Comparison of ENCODE assay signal across 8 mouse cellular contexts in genomic region chr10:13861115-13861909, GRCm38 (mm10). TPM values are rescaled to one million over a fixed set of nuclear protein-coding genes. Genes with fewer than 3 reads are reported as not detected.
DNase-seq lines count a peak whose midpoint lies in the region; ATAC-seq and TF ChIP-seq lines count a peak whose summit lies in the region.

No protein-coding gene starts in this region.

- WGBS in hindbrain, embryonic 14.5 days: 4% methylated on average over 11 of the region's 11 CpGs
- WGBS in stomach, postnatal 0 days: 32% methylated on average over 11 of the region's 11 CpGs

- peak overlapping the region; percentile 55 for H3K9ac ChIP-seq in hindbrain, embryonic 14.5 days
- no peak overlapping the region for H3K9ac ChIP-seq in stomach, postnatal 0 days (ENCODE audit: low read length)

- ATAC-seq in hindbrain, embryonic 14.5 days (ENCODE audit: low FRiP score): peak; percentile 83
- peak; percentile 67; the same call in 1 of the 2 replicates for ATAC-seq in stomach, postnatal 0 days (ENCODE audit: low FRiP score, low TSS enrichment)

- H3K4me1 ChIP-seq in embryonic fibroblast, embryonic 13.5 days (ENCODE audit: control insufficient read depth, insufficient read depth, low read length): peaks cover 6% of the 10 kb centered on the region
- peaks cover 9% of the 10 kb centered on the region; the same call in 1 of the 2 replicates for H3K4me1 ChIP-seq in hindbrain, embryonic 14.5 days (replicated peaks; ENCODE audit: control insufficient read depth, insufficient read depth, low read length)
- H3K4me1 ChIP-seq in stomach, postnatal 0 days (replicated peaks; ENCODE audit: control insufficient read depth, insufficient read depth): 0 out of 2 replicates have a peak, but pooled peaks cover 2% of the 10 kb centered on the region

- TF ChIP-seq EP300 in stomach, postnatal 0 days (optimal IDR thresholded peaks at IDR 0.05): no peak

- no peak for TF ChIP-seq CTCF in embryonic fibroblast, embryonic 13.5 days (IDR thresholded peaks at IDR 0.05; ENCODE audit: borderline replicate concordance, insufficient read depth, low read length)
- TF ChIP-seq CTCF in stomach, postnatal 0 days (IDR thresholded peaks at IDR 0.05; ENCODE audit: low read depth): no peak

- peak overlapping the region; percentile 76 for H3K27ac ChIP-seq in embryonic fibroblast, embryonic 13.5 days (ENCODE audit: insufficient read depth, low read length)
- H3K27ac ChIP-seq in hindbrain, embryonic 14.5 days: peak overlapping the region; percentile 66
- H3K27ac ChIP-seq in stomach, postnatal 0 days (replicated peaks): no peak overlapping the region

- peak; percentile 13 to 68 for DNase-seq in adrenal gland, adult (ENCODE audit: inconsistent age in 2 of 2, low spot score in 1 of 2)
- no peak for DNase-seq in adrenal gland, postnatal 10 days
- DNase-seq in hindbrain, embryonic 14.5 days (ENCODE audit: low spot score): peak; percentile 51
- peak; percentile 52 to 57 for DNase-seq in layer of hippocampus, postnatal 10 days (ENCODE audit: low spot score in 2 of 2)
- DNase-seq in lung, postnatal 25 days (ENCODE audit: low spot score): peak; percentile 31
- DNase-seq in stomach, postnatal 0 days (ENCODE audit: low spot score): peak; percentile 33
- DNase-seq in spleen, postnatal 14 days (ENCODE audit: low spot score in 2 of 2): no peak

- no peak overlapping the region for H3K4me3 ChIP-seq in embryonic fibroblast, embryonic 13.5 days (ENCODE audit: insufficient read depth, low read length)
- peak overlapping the region; percentile 18 for H3K4me3 ChIP-seq in hindbrain, embryonic 14.5 days (replicated peaks; ENCODE audit: low read length)
- no peak overlapping the region for H3K4me3 ChIP-seq in stomach, postnatal 0 days (ENCODE audit: low read depth, low read length)

- no peaks in the 10 kb centered on the region for H3K27me3 ChIP-seq in hindbrain, embryonic 14.5 days (ENCODE audit: control insufficient read depth, insufficient read depth, low read length)
- no peaks in the 10 kb centered on the region for H3K27me3 ChIP-seq in stomach, postnatal 0 days (ENCODE audit: control insufficient read depth, insufficient read depth, low read length)

- H3K36me3 ChIP-seq in hindbrain, embryonic 14.5 days (replicated peaks; ENCODE audit: control insufficient read depth, insufficient read depth): no peaks in the 10 kb centered on the region
- H3K36me3 ChIP-seq in stomach, postnatal 0 days (ENCODE audit: control insufficient read depth, insufficient read depth, low read length): no peaks in the 10 kb centered on the region

- no peaks in the 10 kb centered on the region for H3K9me3 ChIP-seq in hindbrain, embryonic 14.5 days (ENCODE audit: control insufficient read depth, low read length)
- no peaks in the 10 kb centered on the region for H3K9me3 ChIP-seq in stomach, postnatal 0 days (ENCODE audit: control insufficient read depth, low read length)

- 0 out of 2 replicates have a peak, but pooled peaks have one; percentile 26 for TF ChIP-seq POLR2A in embryonic fibroblast, embryonic 13.5 days (IDR thresholded peaks at IDR 0.05; ENCODE audit: low read depth, low read length)

- H3K4me2 ChIP-seq in hindbrain, embryonic 14.5 days (replicated peaks): peak overlapping the region; percentile 41
- no peak overlapping the region for H3K4me2 ChIP-seq in stomach, postnatal 0 days (replicated peaks; ENCODE audit: low read depth)

RNA-seq across cellular contexts. Expression of gene Aig1, which starts 7.5 kb away (rescaled TPM):
- 10 to 100 TPM; 23.7 to 24.6 TPM for total RNA-seq in adrenal gland, postnatal 10 days (2021)
- 38.1 and 40.8 TPM in 2 replicates for polyA plus RNA-seq in embryonic fibroblast, embryonic 13.5 days (2011; ENCODE audit: insufficient read length, low read depth, missing spikeins)
- polyA plus RNA-seq in hindbrain, embryonic 14.5 days (2014; fragmentation: Nextera tagmentation; extraction: Ambion mirVana): 93.6 and 95.4 TPM in 2 replicates
- total RNA-seq in layer of hippocampus, postnatal 10 days (2021): 10 to 100 TPM; 68.0 to 68.7 TPM
- polyA plus RNA-seq in stomach, postnatal 0 days (2015; fragmentation: Nextera tagmentation; extraction: Ambion mirVana): 33.3 and 36.9 TPM in 2 replicates

Comparison
In these comparisons a context has a peak if more than half of its experiments do, and no peak if none do; other contexts are left out.
1. DNase-seq: peak in adrenal gland, adult (2 of 2), hindbrain, embryonic 14.5 days (single experiment), layer of hippocampus, postnatal 10 days (2 of 2), lung, postnatal 25 days (single experiment) and stomach, postnatal 0 days (single experiment); none in adrenal gland, postnatal 10 days (single experiment) and spleen, postnatal 14 days (0 of 2).